Mouse (Mus musculus): ENCODE results near the gene Dgkh. TPM values are rescaled to one million over a fixed set of nuclear protein-coding genes. Genes with fewer than 3 reads are reported as not detected.

Dgkh gene
- polyA plus RNA-seq, 1 experiment from 2014 or later, result 1.7 TPM

- Histone ChIP-seq H3K27ac (no peak overlapping the region), H3K4me2 (no peak overlapping the region), H3K36me3 (no peaks in the 10 kb centered on the region), H3K9me3 (no peaks in the 10 kb centered on the region), H3K4me3 (no peak overlapping the region), H3K27me3 (no peaks in the 10 kb centered on the region), H3K4me1 (no peaks in the 10 kb centered on the region), H3K9ac (no peak overlapping the region)
- no peak for ATAC-seq (ENCODE audit: insufficient number of reproducible peaks, insufficient read depth, low FRiP score, low TSS enrichment, low read depth)
- 58% methylated on average over 9 of the region's 9 CpGs for WGBS
These were observed 120.3 kb downstream of the Dgkh start for GRCm38 (mm10) chr14:78612111-78612788.

GRCm38 (mm10) chr14:78594916-78595315, 137.7 kb downstream of the Dgkh start:
- WGBS, result 82% methylated on average over 6 of the region's 6 CpGs
- H3K4me3 ChIP-seq, result no peak overlapping the region
- no peak overlapping the region for H3K9ac ChIP-seq
- ATAC-seq (ENCODE audit: insufficient number of reproducible peaks, insufficient read depth, low FRiP score, low TSS enrichment, low read depth), result no peak
- H3K27ac ChIP-seq, result no peak overlapping the region
- no peaks in the 10 kb centered on the region for H3K4me1 ChIP-seq
- H3K9me3 ChIP-seq, result no peaks in the 10 kb centered on the region
- H3K36me3 ChIP-seq, result peaks cover 10% of the 10 kb centered on the region
- H3K27me3 ChIP-seq, result no peaks in the 10 kb centered on the region
- no peak overlapping the region for H3K4me2 ChIP-seq

- H3K36me3 ChIP-seq, result peaks cover 16% of the 10 kb centered on the region
- ATAC-seq (ENCODE audit: insufficient number of reproducible peaks, insufficient read depth, low FRiP score, low TSS enrichment, low read depth), result no peak
- H3K4me2 ChIP-seq, result no peak overlapping the region
- no peaks in the 10 kb centered on the region for H3K27me3 ChIP-seq
- no peaks in the 10 kb centered on the region for H3K4me1 ChIP-seq
- no peaks in the 10 kb centered on the region for H3K9me3 ChIP-seq
- H3K4me3 ChIP-seq, result no peak overlapping the region
- no peak overlapping the region for H3K9ac ChIP-seq
- 84% methylated on average over 3 of the region's 3 CpGs for WGBS
- no peak overlapping the region for H3K27ac ChIP-seq
These were observed 139.6 kb downstream of the Dgkh start for GRCm38 (mm10) chr14:78592965-78593364.

GRCm38 (mm10) chr14:78590335-78590734, 142.2 kb downstream of the Dgkh start:
- 6% methylated on average over 2 of the region's 2 CpGs for WGBS
- no peak overlapping the region for H3K4me2 ChIP-seq

GRCm38 (mm10) chr14:78584222-78584621, 148.4 kb downstream of the Dgkh start:
- 90% methylated on average over 13 of the region's 13 CpGs for WGBS
- ATAC-seq (ENCODE audit: insufficient number of reproducible peaks, insufficient read depth, low FRiP score, low TSS enrichment, low read depth), result no peak
- H3K4me3 ChIP-seq, result no peak overlapping the region
- H3K4me2 ChIP-seq, result no peak overlapping the region
- no peaks in the 10 kb centered on the region for H3K27me3 ChIP-seq
- no peaks in the 10 kb centered on the region for H3K9me3 ChIP-seq
- no peaks in the 10 kb centered on the region for H3K4me1 ChIP-seq
- no peak overlapping the region for H3K27ac ChIP-seq
- H3K9ac ChIP-seq, result no peak overlapping the region
- peaks cover 31% of the 10 kb centered on the region for H3K36me3 ChIP-seq

More at GRCm38 (mm10) chr14:78590335-78590734, 142.2 kb downstream of the Dgkh start:
- Histone ChIP-seq H3K27me3 (no peaks in the 10 kb centered on the region), H3K4me1 (no peaks in the 10 kb centered on the region), H3K9ac (no peak overlapping the region), H3K27ac (no peak overlapping the region), H3K9me3 (no peaks in the 10 kb centered on the region), H3K36me3 (peaks cover 15% of the 10 kb centered on the region; the same call in 1 of the 2 replicates), H3K4me3 (no peak overlapping the region)
- no peak for ATAC-seq (ENCODE audit: insufficient number of reproducible peaks, insufficient read depth, low FRiP score, low TSS enrichment, low read depth)

- no peak for ATAC-seq (ENCODE audit: insufficient number of reproducible peaks, insufficient read depth, low FRiP score, low TSS enrichment, low read depth)
- H3K4me3 ChIP-seq, result no peak overlapping the region
- no peak overlapping the region for H3K27ac ChIP-seq
- H3K4me2 ChIP-seq, result no peak overlapping the region
- H3K4me1 ChIP-seq, result no peaks in the 10 kb centered on the region
- H3K9ac ChIP-seq, result no peak overlapping the region
- no peaks in the 10 kb centered on the region for H3K27me3 ChIP-seq
- H3K9me3 ChIP-seq, result no peaks in the 10 kb centered on the region
- peaks cover 31% of the 10 kb centered on the region for H3K36me3 ChIP-seq
These were observed 149.4 kb downstream of the Dgkh start for GRCm38 (mm10) chr14:78583168-78583567.

GRCm38 (mm10) chr14:78575899-78576298, 156.7 kb downstream of the Dgkh start:
- H3K9ac ChIP-seq, result no peak overlapping the region
- WGBS, result 78% methylated on average over 13 of the region's 13 CpGs
- no peaks in the 10 kb centered on the region for H3K27me3 ChIP-seq
- H3K27ac ChIP-seq, result no peak overlapping the region
- no peaks in the 10 kb centered on the region for H3K4me1 ChIP-seq
- no peaks in the 10 kb centered on the region for H3K9me3 ChIP-seq
- H3K4me2 ChIP-seq, result no peak overlapping the region
- peaks cover 27% of the 10 kb centered on the region for H3K36me3 ChIP-seq
- ATAC-seq (ENCODE audit: insufficient number of reproducible peaks, insufficient read depth, low FRiP score, low TSS enrichment, low read depth), result no peak
- H3K4me3 ChIP-seq, result no peak overlapping the region

- WGBS, result 88% methylated on average over 5 of the region's 5 CpGs
- H3K36me3 ChIP-seq, result peaks cover 5% of the 10 kb centered on the region; the same call in 1 of the 2 replicates
- H3K27ac ChIP-seq, result no peak overlapping the region
- no peaks in the 10 kb centered on the region for H3K9me3 ChIP-seq
- ATAC-seq (ENCODE audit: insufficient number of reproducible peaks, insufficient read depth, low FRiP score, low TSS enrichment, low read depth), result no peak
- no peaks in the 10 kb centered on the region for H3K27me3 ChIP-seq
- H3K4me1 ChIP-seq, result no peaks in the 10 kb centered on the region
- no peak overlapping the region for H3K9ac ChIP-seq
- no peak overlapping the region for H3K4me3 ChIP-seq
- no peak overlapping the region for H3K4me2 ChIP-seq
These were observed 164.2 kb downstream of the Dgkh start for GRCm38 (mm10) chr14:78568410-78568809.

- H3K4me1 ChIP-seq, result no peaks in the 10 kb centered on the region
- ATAC-seq (ENCODE audit: insufficient number of reproducible peaks, insufficient read depth, low FRiP score, low TSS enrichment, low read depth), result no peak
- H3K4me2 ChIP-seq, result no peak overlapping the region
- 70% methylated on average over 4 of the region's 4 CpGs for WGBS
- no peaks in the 10 kb centered on the region for H3K27me3 ChIP-seq
- H3K9me3 ChIP-seq, result no peaks in the 10 kb centered on the region
- H3K36me3 ChIP-seq, result no peaks in the 10 kb centered on the region
- H3K27ac ChIP-seq, result no peak overlapping the region
- H3K9ac ChIP-seq, result no peak overlapping the region
- no peak overlapping the region for H3K4me3 ChIP-seq
These were observed 166.1 kb downstream of the Dgkh start for GRCm38 (mm10) chr14:78566431-78566830.

- Histone ChIP-seq H3K9ac (no peak overlapping the region), H3K27ac (no peak overlapping the region), H3K36me3 (no peaks in the 10 kb centered on the region), H3K9me3 (no peaks in the 10 kb centered on the region), H3K27me3 (no peaks in the 10 kb centered on the region), H3K4me1 (no peaks in the 10 kb centered on the region), H3K4me3 (no peak overlapping the region), H3K4me2 (no peak overlapping the region)
- ATAC-seq (ENCODE audit: insufficient number of reproducible peaks, insufficient read depth, low FRiP score, low TSS enrichment, low read depth), result no peak
- WGBS, result 71% methylated on average over 2 of the region's 2 CpGs
These were observed 168.3 kb downstream of the Dgkh start for GRCm38 (mm10) chr14:78564292-78564691.

- H3K4me2 ChIP-seq, result no peak overlapping the region
- H3K9ac ChIP-seq, result no peak overlapping the region
- ATAC-seq (ENCODE audit: insufficient number of reproducible peaks, insufficient read depth, low FRiP score, low TSS enrichment, low read depth), result no peak
- H3K27me3 ChIP-seq, result no peaks in the 10 kb centered on the region
- H3K4me1 ChIP-seq, result no peaks in the 10 kb centered on the region
- H3K27ac ChIP-seq, result no peak overlapping the region
- H3K4me3 ChIP-seq, result no peak overlapping the region
- H3K36me3 ChIP-seq, result 0 out of 2 replicates have a peak, but pooled peaks cover 3% of the 10 kb centered on the region
- H3K9me3 ChIP-seq, result no peaks in the 10 kb centered on the region
- 79% methylated on average over 7 of the region's 7 CpGs for WGBS
These were observed 169.4 kb downstream of the Dgkh start for GRCm38 (mm10) chr14:78563211-78563610.

GRCm38 (mm10) chr14:78562121-78562520, 170.5 kb downstream of the Dgkh start:
- H3K9me3 ChIP-seq, result no peaks in the 10 kb centered on the region
- no peak overlapping the region for H3K4me2 ChIP-seq
- WGBS, result 81% methylated on average over 4 of the region's 4 CpGs
- no peak for ATAC-seq (ENCODE audit: insufficient number of reproducible peaks, insufficient read depth, low FRiP score, low TSS enrichment, low read depth)
- no peaks in the 10 kb centered on the region for H3K4me1 ChIP-seq
- no peak overlapping the region for H3K27ac ChIP-seq
- H3K27me3 ChIP-seq, result no peaks in the 10 kb centered on the region
- H3K36me3 ChIP-seq, result 0 out of 2 replicates have a peak, but pooled peaks cover 3% of the 10 kb centered on the region
- H3K4me3 ChIP-seq, result no peak overlapping the region
- H3K9ac ChIP-seq, result no peak overlapping the region

Measured in embryonic facial prominence, embryonic 13.5 days (tissue).